Mouse (Mus musculus) kidney, embryonic 14.5 days (tissue): Measurements from ENCODE around the gene Tsfm. TPM values are rescaled to one million over a fixed set of nuclear protein-coding genes. Genes with fewer than 3 reads are reported as not detected.
"Not testable (repeated sequence)": the region's sequence is repeated elsewhere in the genome, so short reads cannot be mapped to it uniquely, and the experiment has no call there.

Experiments used
- ATAC-seq: fragments of 200-750 bp; cut with Nextera tagmentation; 2 replicates; pipeline ENCODE4 v1.8.0; 2017; ENCODE audit warnings: moderate number of reproducible peaks, mild to moderate bottlenecking, moderate TSS enrichment, moderate library complexity; ENCODE audit not compliant: low FRiP score, low TSS enrichment
- H3K27ac ChIP-seq: fragments of 300-500 bp; sonication (generic); 2 replicates; pipeline ENCODE4 v1.5.1; 2014; ENCODE audit warnings: low read depth, mild to moderate bottlenecking, low read length, moderate library complexity, mixed read lengths
- H3K27me3 ChIP-seq: fragments of 300-500 bp; sonication (generic); 2 replicates; pipeline ENCODE4 v1.6.1; 2014; ENCODE audit warnings: mild to moderate bottlenecking, low read length; ENCODE audit not compliant: control insufficient read depth, insufficient read depth
- H3K36me3 ChIP-seq: fragments of 300-500 bp; sonication (generic); 2 replicates; pipeline ENCODE4 v1.6.1; 2014; ENCODE audit warnings: low read length, mixed read lengths; ENCODE audit not compliant: control insufficient read depth, insufficient read depth
- H3K4me1 ChIP-seq: fragments of 300-500 bp; sonication (generic); 2 replicates; pipeline ENCODE4 v1.6.1; 2014; ENCODE audit warnings: low read length, mixed read lengths; ENCODE audit not compliant: control insufficient read depth, insufficient read depth
- H3K4me2 ChIP-seq: fragments of 300-500 bp; sonication (generic); replicated peaks from 2 replicates; pipeline ENCODE4 v1.6.1; 2014; ENCODE audit warnings: low read depth, mild to moderate bottlenecking, low read length
- H3K4me3 ChIP-seq: fragments of 300-500 bp; sonication (generic); 2 replicates; pipeline ENCODE4 v1.5.1; 2014; ENCODE audit warnings: mild to moderate bottlenecking, low read length
- H3K9ac ChIP-seq: fragments of 300-500 bp; sonication (generic); 2 replicates; pipeline ENCODE4 v1.6.1; 2014; ENCODE audit warnings: low read depth, mild to moderate bottlenecking, low read length, moderate library complexity
- H3K9me3 ChIP-seq: fragments of 300-500 bp; sonication (generic); 2 replicates; pipeline ENCODE4 v1.6.1; 2016; ENCODE audit warnings: low read length; ENCODE audit not compliant: control insufficient read depth
- WGBS: fragments of 180-500 bp; shearing (Covaris S2); extraction: QIAGEN DNeasy Blood & Tissue Kit; methylation state at CpG from one replicate; pipeline ENCODE4 v1.1.7; 2014; 5-methylcytosine and 5-hydroxymethylcytosine counted together
- polyA plus RNA-seq: library from polyadenylated mRNA; unstranded; fragments of >200 nt; fragmentation: Nextera tagmentation; extraction: Ambion mirVana; gene quantifications from 2 replicates; pipeline ENCODE4 v1.2.1, GENCODE M21; 2014

Tsfm gene
- polyA plus RNA-seq, 1 experiment from 2014 or later = 90.5 TPM

DNA sequence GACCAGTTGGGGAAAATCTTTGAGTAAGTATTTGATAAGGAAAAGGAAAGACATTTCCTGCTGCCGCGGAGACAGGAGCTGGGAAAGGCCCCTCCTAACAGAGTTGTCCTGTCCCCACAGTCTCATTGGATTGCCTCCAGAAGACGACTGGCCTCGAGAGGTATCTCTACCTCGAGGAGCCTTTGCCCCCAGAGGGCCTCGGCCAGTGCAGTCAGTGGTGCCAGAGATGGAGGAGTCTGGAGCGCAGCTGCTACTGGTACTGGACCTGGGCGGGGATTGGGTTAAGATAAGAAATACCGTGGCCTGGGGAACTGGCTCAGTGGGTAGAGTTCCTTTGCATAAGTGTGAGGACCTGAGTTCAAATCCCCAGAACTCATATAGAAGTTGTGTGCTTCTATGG lies 35.3 kb upstream of the Tsfm start:
- no peaks in the 10 kb centered on the region for H3K9me3 ChIP-seq
- no peak for ATAC-seq
- 86% methylated on average over 9 of the region's 9 CpGs for WGBS

DNA sequence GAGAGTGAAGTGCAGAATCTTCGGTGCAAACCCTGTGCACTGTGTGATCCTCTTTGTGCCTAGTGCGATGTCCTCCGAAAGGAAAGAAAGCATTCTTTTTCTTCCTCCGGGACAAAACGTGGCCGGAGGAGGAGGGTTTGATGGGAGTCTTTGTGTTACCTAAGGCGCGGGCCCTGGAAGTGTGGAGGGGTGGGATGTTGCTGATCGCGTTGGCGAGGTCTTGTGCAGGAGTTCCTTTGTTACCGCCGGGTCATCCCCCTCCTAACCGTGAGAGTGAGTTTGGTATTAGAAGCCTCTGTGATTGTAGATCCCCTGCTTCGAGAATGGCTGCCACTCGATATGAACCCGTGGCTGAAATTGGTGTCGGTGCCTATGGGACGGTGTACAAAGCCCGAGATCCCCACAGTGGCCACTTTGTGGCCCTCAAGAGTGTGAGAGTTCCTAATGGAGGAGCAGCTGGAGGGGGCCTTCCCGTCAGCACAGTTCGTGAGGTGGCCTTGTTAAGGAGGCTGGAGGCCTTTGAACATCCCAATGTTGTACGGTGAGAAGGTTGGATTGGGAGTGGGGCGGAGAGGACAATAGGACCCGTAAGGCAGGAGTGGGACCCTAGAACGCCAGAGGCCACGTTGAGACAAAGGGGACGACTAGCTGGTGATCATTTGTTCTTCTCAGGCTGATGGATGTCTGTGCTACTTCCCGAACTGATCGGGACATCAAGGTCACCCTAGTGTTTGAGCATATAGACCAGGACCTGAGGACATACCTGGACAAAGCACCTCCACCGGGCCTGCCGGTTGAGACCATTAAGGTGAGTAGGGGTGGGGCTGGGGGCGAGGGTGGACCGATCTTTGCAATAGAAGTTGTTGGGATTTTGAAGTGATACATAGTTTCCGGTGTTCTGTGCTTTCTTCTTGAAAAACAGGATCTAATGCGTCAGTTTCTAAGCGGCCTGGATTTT lies 33.6 kb upstream of the Tsfm start:
- Histone ChIP-seq H3K4me2 (peak overlapping the region; percentile 68), H3K4me1 (peaks cover 17% of the 10 kb centered on the region), H3K4me3 (peak overlapping the region; percentile 95), H3K27me3 (peaks cover 2% of the 10 kb centered on the region; the same call in 1 of the 2 replicates), H3K36me3 (peaks cover 43% of the 10 kb centered on the region), H3K9me3 (no peaks in the 10 kb centered on the region), H3K9ac (peak overlapping the region; percentile 96), H3K27ac (peak overlapping the region; percentile 85)
- ATAC-seq = no peak
- WGBS = 12% methylated on average over 37 of the region's 37 CpGs

More for the DNA sequence above, 35.3 kb upstream of the Tsfm start:
- H3K27me3 ChIP-seq = no peaks in the 10 kb centered on the region; the same call in 1 of the 2 replicates
- H3K4me3 ChIP-seq = no peak overlapping the region
- peaks cover 43% of the 10 kb centered on the region for H3K36me3 ChIP-seq
- H3K4me2 ChIP-seq = no peak overlapping the region
- H3K9ac ChIP-seq = no peak overlapping the region
- H3K27ac ChIP-seq = no peak overlapping the region
- H3K4me1 ChIP-seq = peaks cover 12% of the 10 kb centered on the region

DNA sequence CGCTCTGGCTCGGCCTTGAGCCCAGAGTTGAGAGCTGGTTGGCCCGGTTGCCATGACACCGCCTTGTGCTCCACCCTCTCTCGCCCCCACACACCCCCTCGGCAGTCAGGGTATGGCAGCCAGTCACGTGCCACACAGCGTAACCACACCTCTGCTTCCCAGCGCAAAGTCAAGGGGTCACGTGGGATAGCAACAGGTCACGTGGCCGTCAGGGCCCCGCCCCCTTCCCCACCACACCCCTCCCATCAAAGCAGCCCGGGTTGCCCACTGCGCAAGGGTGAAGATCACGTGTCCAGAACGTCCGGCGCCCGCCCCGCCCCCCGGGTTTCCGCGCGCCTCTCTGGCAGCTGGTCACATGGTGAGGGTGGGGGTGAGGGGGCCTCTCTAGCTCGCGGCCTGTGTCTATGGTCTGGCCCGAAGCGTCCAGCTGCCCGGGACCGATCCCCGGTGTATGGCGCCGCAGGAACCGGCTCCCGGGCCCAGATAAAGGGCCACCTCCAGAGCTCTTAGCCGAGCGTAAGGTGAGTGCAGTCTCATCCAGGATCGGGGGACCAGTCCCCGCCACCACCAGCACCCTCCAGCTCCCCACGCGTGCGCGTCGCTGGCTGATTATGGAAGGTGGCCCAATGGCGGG lies 32.7 kb upstream of the Tsfm start, which contains the start of gene Cdk4:
Gene Cdk4 (plus strand): TSS at position 296 of the 634 bp plus-strand sequence.
- Histone ChIP-seq H3K9me3 (no peaks in the 10 kb centered on the region), H3K4me2 (peak within 1 kb of the TSS; percentile 68), H3K4me1 (peaks cover 18% of the 10 kb centered on the region), H3K4me3 (peak within 1 kb of the TSS; percentile 95), H3K9ac (peak within 1 kb of the TSS; percentile 96), H3K36me3 (peaks cover 39% of the 10 kb centered on the region), H3K27me3 (peaks cover 8% of the 10 kb centered on the region), H3K27ac (peak within 1 kb of the TSS; percentile 85)
- under 1% methylated on average over 43 of the region's 46 CpGs for WGBS
- peak; percentile 92 for ATAC-seq

GRCm38 (mm10) chr10:127062503-127062902 lies 31.9 kb upstream of the Tsfm start:
- Histone ChIP-seq H3K4me3 (no peak overlapping the region), H3K4me2 (no peak overlapping the region), H3K27me3 (peaks cover 8% of the 10 kb centered on the region), H3K9ac (no peak overlapping the region), H3K9me3 (no peaks in the 10 kb centered on the region), H3K27ac (no peak overlapping the region), H3K36me3 (peaks cover 30% of the 10 kb centered on the region), H3K4me1 (peaks cover 21% of the 10 kb centered on the region)
- ATAC-seq = no peak
- 79% methylated on average over 5 of the region's 5 CpGs for WGBS

DNA sequence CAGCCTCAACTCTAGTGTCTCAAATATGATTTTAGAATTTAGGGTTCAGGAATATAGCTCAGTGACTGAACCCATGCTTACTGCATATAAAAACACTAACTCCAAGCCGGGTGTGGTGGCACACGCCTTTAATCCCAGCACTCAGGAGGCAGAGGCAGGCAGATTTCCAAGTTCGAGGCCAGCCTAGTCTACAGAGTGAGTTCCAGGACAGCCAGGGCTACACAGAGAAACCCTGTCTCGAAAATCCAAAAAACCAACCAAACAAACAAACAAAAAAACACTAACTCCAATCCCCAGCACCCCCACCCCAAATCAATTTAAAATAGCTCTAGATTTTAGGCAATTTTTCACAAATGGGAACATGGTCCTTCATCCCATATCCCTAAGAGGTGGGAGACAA lies 31.5 kb upstream of the Tsfm start:
- H3K27me3 ChIP-seq, H3K4me3 ChIP-seq, H3K27ac ChIP-seq, H3K9me3 ChIP-seq, H3K4me2 ChIP-seq, H3K9ac ChIP-seq, ATAC-seq: not testable (repeated sequence)
- H3K4me1 ChIP-seq = peaks cover 21% of the 10 kb centered on the region
- peaks cover 30% of the 10 kb centered on the region for H3K36me3 ChIP-seq
- WGBS = 83% methylated on average over 4 of the region's 4 CpGs

- H3K9ac ChIP-seq = no peak overlapping the region
- no peak overlapping the region for H3K27ac ChIP-seq
- no peak overlapping the region for H3K4me2 ChIP-seq
- 71% methylated on average over 2 of the region's 2 CpGs for WGBS
- no peak overlapping the region for H3K4me3 ChIP-seq
- peaks cover 8% of the 10 kb centered on the region for H3K27me3 ChIP-seq
- no peak for ATAC-seq
- peaks cover 28% of the 10 kb centered on the region for H3K36me3 ChIP-seq
- H3K4me1 ChIP-seq = peaks cover 21% of the 10 kb centered on the region
- no peaks in the 10 kb centered on the region for H3K9me3 ChIP-seq
Observed at GRCm38 (mm10) chr10:127061513-127061912, 30.9 kb upstream of the Tsfm start.

- no peak overlapping the region for H3K4me2 ChIP-seq
Observed at GRCm38 (mm10) chr10:127061085-127061484, 30.4 kb upstream of the Tsfm start.

GRCm38 (mm10) chr10:127059968-127060916 lies 29.6 kb upstream of the Tsfm start, which contains the start of gene March9:
Gene March9 (minus strand): TSS chr10:127060184.
- peaks cover 8% of the 10 kb centered on the region for H3K27me3 ChIP-seq
- WGBS = 2% methylated on average over 55 of the region's 72 CpGs
- peak; percentile 33 for ATAC-seq
- no peaks in the 10 kb centered on the region for H3K9me3 ChIP-seq
- H3K4me2 ChIP-seq = peak within 1 kb of the TSS; percentile 97
- H3K27ac ChIP-seq = 0 out of 2 replicates have a peak within 1 kb of the TSS, but pooled peaks have one; percentile 24
- peaks cover 21% of the 10 kb centered on the region for H3K4me1 ChIP-seq
- H3K4me3 ChIP-seq = peak within 1 kb of the TSS; percentile 83
- H3K9ac ChIP-seq = peak within 1 kb of the TSS; percentile 83
- peaks cover 24% of the 10 kb centered on the region for H3K36me3 ChIP-seq

More at GRCm38 (mm10) chr10:127061085-127061484, 30.4 kb upstream of the Tsfm start:
- no peak overlapping the region for H3K27ac ChIP-seq
- H3K9ac ChIP-seq = no peak overlapping the region
- H3K27me3 ChIP-seq = peaks cover 8% of the 10 kb centered on the region
- no peaks in the 10 kb centered on the region for H3K9me3 ChIP-seq
- no peak overlapping the region; the same call in 1 of the 2 replicates for H3K4me3 ChIP-seq
- no peak for ATAC-seq
- H3K36me3 ChIP-seq = peaks cover 28% of the 10 kb centered on the region
- peaks cover 21% of the 10 kb centered on the region for H3K4me1 ChIP-seq
- WGBS = 41% methylated on average over 5 of the region's 5 CpGs
